Mouse (Mus musculus) cortical plate, adult 2 months (tissue): ENCODE results near the gene Crabp1. TPM values are rescaled to one million over a fixed set of nuclear protein-coding genes. Genes with fewer than 3 reads are reported as not detected.

ENCODE experiments used
- H3K27ac ChIP-seq: fragments of 200-500 bp; 2 replicates; pipeline ENCODE4 v1.5.1; 2012; ENCODE audit warnings: low read length, control low read depth, inconsistent platforms; ENCODE audit not compliant: insufficient read depth
- H3K4me1 ChIP-seq: fragments of 200-500 bp; 2 replicates; pipeline ENCODE4 v1.6.1; 2011; ENCODE audit warnings: low read length; ENCODE audit not compliant: control insufficient read depth, insufficient read depth
- H3K4me3 ChIP-seq: fragments of 200-500 bp; 2 replicates; pipeline ENCODE4 v1.5.1; 2011; ENCODE audit warnings: mild to moderate bottlenecking, low read length, control low read depth; ENCODE audit not compliant: insufficient read depth
- CTCF ChIP-seq: fragments of 200-500 bp; IDR thresholded peaks from 2 replicates; pipeline ENCODE4 v1.5.1; 2011; ENCODE audit warnings: mild to moderate bottlenecking, control low read depth, low read length; ENCODE audit not compliant: insufficient read depth; ENCODE audit errors: extremely low read depth
- POLR2A ChIP-seq: fragments of 200-500 bp; IDR thresholded peaks from 2 replicates; pipeline ENCODE4 v1.6.1; 2011; ENCODE audit warnings: mild to moderate bottlenecking, low read length, control low read depth; ENCODE audit not compliant: insufficient read depth; ENCODE audit errors: extremely low read depth
- polyA plus RNA-seq: library from polyadenylated mRNA; depleted of rRNA; stranded (reverse); fragments of >200 nt; gene quantifications from 2 replicates; pipeline ENCODE4 v1.2.3, GENCODE M21; 2012

The Crabp1 gene
- polyA plus RNA-seq, 1 experiment, result 3.4 TPM

- Histone ChIP-seq H3K4me3 (no peak overlapping the region), H3K27ac (no peak overlapping the region), H3K4me1 (no peaks in the 10 kb centered on the region)
- TF ChIP-seq CTCF (no peak), POLR2A (no peak)
Measured at GRCm38 (mm10) chr9:54764091-54764490, 457 bp upstream of the Crabp1 start.

- H3K4me3 ChIP-seq, result no peak overlapping the region
- H3K27ac ChIP-seq, result no peak overlapping the region
- no peaks in the 10 kb centered on the region for H3K4me1 ChIP-seq
- TF ChIP-seq POLR2A, result no peak
- no peak for TF ChIP-seq CTCF
Measured at GRCm38 (mm10) chr9:54765336-54766085, 963 bp downstream of the Crabp1 start.

- Histone ChIP-seq H3K4me1 (no peaks in the 10 kb centered on the region), H3K4me3 (no peak overlapping the region), H3K27ac (no peak overlapping the region)
- no peak for TF ChIP-seq POLR2A
- no peak for TF ChIP-seq CTCF
Measured at GRCm38 (mm10) chr9:54770140-54770780, 5.7 kb downstream of the Crabp1 start.

- H3K4me1 ChIP-seq, result no peaks in the 10 kb centered on the region
- TF ChIP-seq CTCF, result no peak
- no peak for TF ChIP-seq POLR2A
- H3K4me3 ChIP-seq, result no peak overlapping the region
- H3K27ac ChIP-seq, result no peak overlapping the region
Measured at GRCm38 (mm10) chr9:54776451-54776982, 12.0 kb downstream of the Crabp1 start.

- no peak for TF ChIP-seq CTCF
- no peak for TF ChIP-seq POLR2A
- H3K4me1 ChIP-seq, result no peaks in the 10 kb centered on the region
- no peak overlapping the region for H3K27ac ChIP-seq
- H3K4me3 ChIP-seq, result no peak overlapping the region
Measured at GRCm38 (mm10) chr9:54779280-54779679, 14.7 kb downstream of the Crabp1 start.

GRCm38 (mm10) chr9:54782504-54782903 lies 18.0 kb downstream of the Crabp1 start:
- H3K4me1 ChIP-seq, result no peaks in the 10 kb centered on the region
- H3K4me3 ChIP-seq, result no peak overlapping the region
- TF ChIP-seq POLR2A (no peak), CTCF (no peak)
- no peak overlapping the region for H3K27ac ChIP-seq

- TF ChIP-seq POLR2A (no peak), CTCF (no peak)
Measured at GRCm38 (mm10) chr9:54784003-54784402, 19.5 kb downstream of the Crabp1 start.

GRCm38 (mm10) chr9:54785215-54785614 lies 20.7 kb downstream of the Crabp1 start:
- Histone ChIP-seq H3K4me3 (no peak overlapping the region), H3K4me1 (no peaks in the 10 kb centered on the region), H3K27ac (no peak overlapping the region)
- TF ChIP-seq CTCF (no peak), POLR2A (no peak)

More at GRCm38 (mm10) chr9:54784003-54784402, 19.5 kb downstream of the Crabp1 start:
- Histone ChIP-seq H3K4me1 (no peaks in the 10 kb centered on the region), H3K4me3 (no peak overlapping the region), H3K27ac (no peak overlapping the region)

GRCm38 (mm10) chr9:54786083-54786482 lies 21.5 kb downstream of the Crabp1 start:
- Histone ChIP-seq H3K4me3 (no peak overlapping the region), H3K4me1 (no peaks in the 10 kb centered on the region), H3K27ac (no peak overlapping the region)
- TF ChIP-seq POLR2A (no peak), CTCF (no peak)
